Mouse (Mus musculus) MEL (cell line): Measurements from ENCODE around the gene Whrn. TPM values are rescaled to one million over a fixed set of nuclear protein-coding genes. Genes with fewer than 3 reads are reported as not detected.
A peak's percentile ranks its signal among the peaks of the same experiment; 100 is the strongest.

ENCODE experiments used
- DNase-seq: peaks from one replicate; pipeline ENCODE4 v3.0.0; 2011; ENCODE audit warnings: low read depth, low spot score
- H3K27ac ChIP-seq: 2 replicates; pipeline ENCODE4 v1.5.1; 2012; ENCODE audit warnings: low read depth, mild to moderate bottlenecking, control low read depth, low read length, moderate library complexity; ENCODE audit not compliant: control insufficient read depth
- H3K27me3 ChIP-seq, 2 experiments: fragments of 150-350 bp in 1 of 2; sonication (generic) in 1 of 2; 2 replicates each; pipeline ENCODE4 v1.6.1; 2012; ENCODE audit warnings: low read length in 2 of 2, mild to moderate bottlenecking in 2 of 2, improper control_type of control experiment in 1 of 2, moderate library complexity in 1 of 2; ENCODE audit not compliant: insufficient read depth in 2 of 2, control insufficient read depth in 1 of 2
- H3K36me3 ChIP-seq, 2 experiments: 2 replicates each; pipeline ENCODE4 v1.6.1; 2012 to 2014; ENCODE audit warnings: low read length in 2 of 2, improper control_type of control experiment in 1 of 2, inconsistent platforms in 1 of 2, mild to moderate bottlenecking in 1 of 2; ENCODE audit not compliant: insufficient read depth in 2 of 2, control insufficient read depth in 1 of 2
- H3K4me1 ChIP-seq, 2 experiments: fragments of 150-350 bp in 1 of 2; sonication (generic) in 1 of 2; 2 replicates each; pipeline ENCODE4 v1.6.1; 2012; ENCODE audit warnings: low read length in 2 of 2, improper control_type of control experiment in 1 of 2, mild to moderate bottlenecking in 1 of 2; ENCODE audit not compliant: insufficient read depth in 2 of 2, control insufficient read depth in 1 of 2
- H3K4me3 ChIP-seq, 2 experiments: fragments of 150-350 bp in 1 of 2; sonication (generic) in 1 of 2; 2 replicates each; pipeline ENCODE4 v1.5.1; 2012; ENCODE audit warnings: low read depth in 2 of 2, low read length in 2 of 2, mild to moderate bottlenecking in 2 of 2, moderate library complexity in 2 of 2, control low read depth in 1 of 2, improper control_type of control experiment in 1 of 2; ENCODE audit not compliant: control insufficient read depth in 1 of 2, insufficient read depth in 1 of 2
- H3K79me2 ChIP-seq: 2 replicates; pipeline ENCODE4 v1.6.1; 2012; ENCODE audit warnings: mild to moderate bottlenecking, low read length, moderate library complexity; ENCODE audit not compliant: control insufficient read depth, poor library complexity, insufficient read depth
- H3K9ac ChIP-seq: 2 replicates; pipeline ENCODE4 v1.6.1; 2012; ENCODE audit warnings: low read depth, mild to moderate bottlenecking, control low read depth, low read length, moderate library complexity; ENCODE audit not compliant: control insufficient read depth, poor library complexity, severe bottlenecking
- H3K9me3 ChIP-seq: fragments of 150-350 bp; sonication (generic); replicated peaks from 2 replicates; pipeline ENCODE4 v1.6.1; 2012; ENCODE audit warnings: mild to moderate bottlenecking, low read length, improper control_type of control experiment, moderate library complexity; ENCODE audit not compliant: insufficient read depth
- CHD2 ChIP-seq: IDR thresholded peaks from 2 replicates; pipeline ENCODE4 v1.6.1; 2011; ENCODE audit warnings: low read length, improper control_type of control experiment
- CTCF ChIP-seq, 3 experiments: IDR thresholded peaks in 2 of 3; conservative IDR thresholded peaks in 1 of 3; 2 replicates each; pipeline ENCODE4 v1.5.1; 2011 to 2012; ENCODE audit warnings: low read length in 3 of 3, low read depth in 2 of 3, mild to moderate bottlenecking in 2 of 3, improper control_type of control experiment in 1 of 3, inconsistent platforms in 1 of 3, mixed read lengths in 1 of 3, moderate library complexity in 1 of 3; ENCODE audit not compliant: control insufficient read depth in 1 of 3, insufficient read depth in 1 of 3, poor library complexity in 1 of 3, severe bottlenecking in 1 of 3
- EP300 ChIP-seq, 2 experiments: IDR thresholded peaks; 2 replicates each; pipeline ENCODE4 v1.6.1; 2011; ENCODE audit warnings: improper control_type of control experiment in 2 of 2, low read length in 2 of 2, low read depth in 1 of 2, mild to moderate bottlenecking in 1 of 2
- ETS1 ChIP-seq: IDR thresholded peaks from 2 replicates; pipeline ENCODE4 v1.6.1; 2012; ENCODE audit warnings: low read depth, mild to moderate bottlenecking, inconsistent platforms, low read length, improper control_type of control experiment, moderate library complexity
- GATA1 ChIP-seq: IDR thresholded peaks from 2 replicates; pipeline ENCODE4 v1.6.1; 2011; ENCODE audit warnings: low read depth, low read length, improper control_type of control experiment
- JUND ChIP-seq: IDR thresholded peaks from 2 replicates; pipeline ENCODE4 v1.6.1; 2011; ENCODE audit warnings: low read depth, mild to moderate bottlenecking, improper control_type of control experiment, low read length
- KAT2A ChIP-seq: conservative IDR thresholded peaks from 2 replicates; pipeline ENCODE4 v1.6.1; 2012; ENCODE audit warnings: low read depth, low read length, improper control_type of control experiment, inconsistent platforms
- MAZ ChIP-seq: IDR thresholded peaks from 2 replicates; pipeline ENCODE4 v1.6.1; 2012; ENCODE audit warnings: low read depth, mild to moderate bottlenecking, inconsistent platforms, low read length, improper control_type of control experiment
- MXI1 ChIP-seq: IDR thresholded peaks from 2 replicates; pipeline ENCODE4 v1.6.1; 2011; ENCODE audit warnings: mild to moderate bottlenecking, low read depth, low read length, improper control_type of control experiment
- MYB ChIP-seq: IDR thresholded peaks from 2 replicates; pipeline ENCODE4 v1.6.1; 2011; ENCODE audit warnings: mild to moderate bottlenecking, low read depth, low read length, improper control_type of control experiment
- POLR2AphosphoS2 ChIP-seq: IDR thresholded peaks from 2 replicates; pipeline ENCODE4 v1.6.1; 2011; ENCODE audit warnings: low read length, improper control_type of control experiment
- RAD21 ChIP-seq: IDR thresholded peaks from 2 replicates; pipeline ENCODE4 v1.6.1; 2011; ENCODE audit warnings: mild to moderate bottlenecking, low read depth, low read length, improper control_type of control experiment
- SIN3A ChIP-seq: IDR thresholded peaks from 2 replicates; pipeline ENCODE4 v1.6.1; 2012; ENCODE audit warnings: low read length, improper control_type of control experiment, inconsistent platforms
- TAL1 ChIP-seq: IDR thresholded peaks from 2 replicates; pipeline ENCODE4 v1.6.1; 2012; ENCODE audit warnings: mild to moderate bottlenecking, inconsistent platforms, low read length, moderate library complexity, mixed read lengths
- TBP ChIP-seq: IDR thresholded peaks from 2 replicates; pipeline ENCODE4 v1.8.0; 2011; ENCODE audit warnings: low read depth, low read length, improper control_type of control experiment
- UBTF ChIP-seq: IDR thresholded peaks from 2 replicates; pipeline ENCODE4 v1.6.1; 2012; ENCODE audit warnings: low read depth, mild to moderate bottlenecking, inconsistent platforms, low read length, improper control_type of control experiment, moderate library complexity, borderline replicate concordance; ENCODE audit not compliant: insufficient read depth
- ZC3H11A ChIP-seq: IDR thresholded peaks from 2 replicates; pipeline ENCODE4 v1.6.1; 2012; ENCODE audit warnings: low read depth, mild to moderate bottlenecking, inconsistent platforms, low read length, improper control_type of control experiment
- ZMIZ1 ChIP-seq: IDR thresholded peaks from 2 replicates; pipeline ENCODE4 v1.6.1; 2012; ENCODE audit warnings: low read depth, mild to moderate bottlenecking, inconsistent platforms, low read length, improper control_type of control experiment, moderate library complexity
- ZNF384 ChIP-seq: IDR thresholded peaks from 2 replicates; pipeline ENCODE4 v1.6.1; 2012; ENCODE audit warnings: low read depth, mild to moderate bottlenecking, inconsistent platforms, low read length, improper control_type of control experiment
- polyA plus RNA-seq, 2 experiments: library from polyadenylated mRNA; stranded (reverse) in 1 of 2; unstranded in 1 of 2; fragments of >175 nt in 1 of 2; fragments of >200 nt in 1 of 2; gene quantifications; 2 replicates each; pipeline versions ENCODE4 v1.2.1 to v1.2.4; 2012; ENCODE audit warnings: low replicate concordance in 2 of 2, low read depth in 1 of 2; ENCODE audit not compliant: insufficient read length in 2 of 2, insufficient read depth in 1 of 2, missing spikeins in 1 of 2
- total RNA-seq: library from RNA; depleted of rRNA; stranded (reverse); fragments of 300-350 nt; gene quantifications from 2 replicates; pipeline ENCODE4 v1.2.3, GENCODE M21; 2012

The Whrn gene
- total and polyA plus RNA-seq, 3 experiments = not detected

GRCm38 (mm10) chr4:63544494-63545230 is 48.9 kb upstream of the Whrn start, which contains the start of gene Atp6v1g1 (continued):
- TF ChIP-seq RAD21 = no peak
- TF ChIP-seq POLR2AphosphoS2 = no peak
- TF ChIP-seq ETS1 = peak; percentile 49; the same call in 1 of the 2 replicates

- DNase-seq = no peak
- H3K4me1 ChIP-seq = peaks cover 0 to 17% of the 10 kb centered on the region in 2 experiments; a peak in 3 of 4 replicates
- no peak for TF ChIP-seq MYB
- H3K9me3 ChIP-seq = no peaks in the 10 kb centered on the region
- H3K9ac ChIP-seq = peak overlapping the region; percentile 54
- H3K79me2 ChIP-seq = peaks cover 25% of the 10 kb centered on the region
- peak overlapping the region; percentile 41 for H3K27ac ChIP-seq
- H3K36me3 ChIP-seq = peaks cover 5 to 15% of the 10 kb centered on the region in 2 experiments
- no peaks in the 10 kb centered on the region; a peak in 1 of 4 replicates for H3K27me3 ChIP-seq
- peak overlapping the region; percentile 30 to 50 for H3K4me3 ChIP-seq
Observed at GRCm38 (mm10) chr4:63543746-63544493, 48.1 kb upstream of the Whrn start.

DNA sequence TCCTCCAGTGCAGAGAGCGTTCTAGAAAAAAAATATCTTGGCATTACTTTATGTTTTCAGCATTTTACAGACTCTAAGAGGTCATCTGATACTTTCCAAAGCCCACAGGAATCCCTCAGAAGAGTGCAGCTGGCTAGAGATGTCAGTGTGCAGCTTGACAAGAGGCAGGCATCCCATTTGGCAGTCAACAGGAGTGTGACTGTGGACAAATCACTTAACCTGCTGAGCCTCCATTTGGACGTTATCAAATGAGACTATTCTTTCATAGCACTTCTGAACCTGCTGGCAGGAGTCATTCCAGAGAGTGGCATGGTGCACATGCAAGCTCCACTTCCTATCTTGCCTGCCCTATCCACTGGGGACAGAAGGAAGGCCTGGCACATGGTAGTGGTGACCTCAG is 46.4 kb upstream of the Whrn start:
- H3K4me3 ChIP-seq = no peak overlapping the region
- no peak for TF ChIP-seq JUND
- no peak for TF ChIP-seq ZMIZ1
- TF ChIP-seq UBTF = no peak
- no peak for TF ChIP-seq GATA1
- TF ChIP-seq TAL1 = no peak
- no peak for TF ChIP-seq CTCF (IDR thresholded peaks at IDR 0.05 in 2 of 3, conservative IDR thresholded peaks at IDR 0.05 in 1 of 3; ENCODE audit: control insufficient read depth in 1 of 3, insufficient read depth in 1 of 3, low read depth in 2 of 3, low read length in 3 of 3, poor library complexity in 1 of 3, severe bottlenecking in 1 of 3)
- no peak for TF ChIP-seq MXI1
- TF ChIP-seq EP300 (IDR thresholded peaks at IDR 0.05; ENCODE audit: low read depth in 1 of 2, low read length in 2 of 2) = no peak
- no peak for TF ChIP-seq SIN3A
- TF ChIP-seq ZNF384 = no peak
- no peak for TF ChIP-seq KAT2A
- TF ChIP-seq MAZ = no peak
- no peak for TF ChIP-seq CHD2
- no peak for TF ChIP-seq TBP
- no peak for TF ChIP-seq ZC3H11A

More for the DNA sequence above, 46.4 kb upstream of the Whrn start:
- no peaks in the 10 kb centered on the region; a peak in 1 of 4 replicates for H3K27me3 ChIP-seq
- no peaks in the 10 kb centered on the region for H3K9me3 ChIP-seq
- H3K9ac ChIP-seq = no peak overlapping the region
- peaks cover 24% of the 10 kb centered on the region for H3K79me2 ChIP-seq
- peaks cover 0 to 17% of the 10 kb centered on the region in 2 experiments; a peak in 2 of 4 replicates for H3K4me1 ChIP-seq
- peaks cover 0 to 9% of the 10 kb centered on the region in 2 experiments; a peak in 2 of 4 replicates for H3K36me3 ChIP-seq
- no peak overlapping the region for H3K27ac ChIP-seq
- DNase-seq = no peak
